Mouse (Mus musculus) layer of hippocampus, adult 2 months (tissue): ENCODE data around the gene Fbxo11. TPM values are rescaled to one million over a fixed set of nuclear protein-coding genes. Genes with fewer than 3 reads are reported as not detected.

Experiments
- DNase-seq, 2 experiments: peaks; one replicate each; pipeline ENCODE4 v3.0.0; 2022; ENCODE audit warnings: low spot score in 2 of 2
- H3K27ac ChIP-seq: fragments of 200-600 bp; 2 replicates; pipeline ENCODE4 v1.8.1; 2022
- H3K4me3 ChIP-seq: fragments of 200-600 bp; 2 replicates; pipeline ENCODE4 v1.8.1; 2022; ENCODE audit warnings: mild to moderate bottlenecking
- CTCF ChIP-seq: fragments of 200-600 bp; conservative IDR thresholded peaks from 2 replicates; pipeline ENCODE4 v1.8.1; 2022; ENCODE audit warnings: antibody characterized with exemption, mild to moderate bottlenecking, moderate library complexity
- total RNA-seq, 2 experiments: library from RNA; stranded (reverse); gene quantifications; 2 replicates each; pipeline ENCODE4 v1.2.3; 2021

Gene Fbxo11
- total RNA-seq, 2 experiments from 2014 or later, result 119 to 121 TPM

GRCm38 (mm10) chr17:88063980-88064346 lies 1.1 kb downstream of the Fbxo11 start:
- TF ChIP-seq CTCF, result no peak
- peak overlapping the region; percentile 98 for H3K27ac ChIP-seq
- DNase-seq, result peak; percentile 43 to 66
- H3K4me3 ChIP-seq, result peak overlapping the region; percentile 69

GRCm38 (mm10) chr17:88062860-88063580 lies 2.1 kb downstream of the Fbxo11 start:
- Histone ChIP-seq H3K27ac (peak overlapping the region; percentile 24; the same call in 1 of the 2 replicates), H3K4me3 (peak overlapping the region; percentile 69)
- DNase-seq, result no peak
- TF ChIP-seq CTCF, result no peak

GRCm38 (mm10) chr17:88061942-88062341 lies 3.1 kb downstream of the Fbxo11 start:
- DNase-seq, result no peak
- TF ChIP-seq CTCF, result no peak
- Histone ChIP-seq H3K27ac (no peak overlapping the region), H3K4me3 (no peak overlapping the region)

GRCm38 (mm10) chr17:88058280-88058679 lies 6.8 kb downstream of the Fbxo11 start:
- H3K27ac ChIP-seq, result no peak overlapping the region
- no peak overlapping the region for H3K4me3 ChIP-seq
- DNase-seq, result no peak
- TF ChIP-seq CTCF, result no peak

GRCm38 (mm10) chr17:88057846-88058245 lies 7.2 kb downstream of the Fbxo11 start:
- no peak for DNase-seq
- TF ChIP-seq CTCF, result no peak
- Histone ChIP-seq H3K27ac (no peak overlapping the region), H3K4me3 (no peak overlapping the region)

GRCm38 (mm10) chr17:88051679-88052078 lies 13.4 kb downstream of the Fbxo11 start:
- no peak for TF ChIP-seq CTCF
- Histone ChIP-seq H3K27ac (no peak overlapping the region), H3K4me3 (no peak overlapping the region)
- DNase-seq, result no peak

GRCm38 (mm10) chr17:88050892-88051291 lies 14.2 kb downstream of the Fbxo11 start:
- DNase-seq, result no peak
- Histone ChIP-seq H3K27ac (no peak overlapping the region), H3K4me3 (no peak overlapping the region)
- TF ChIP-seq CTCF, result no peak

- TF ChIP-seq CTCF, result no peak
- H3K4me3 ChIP-seq, result no peak overlapping the region
- no peak overlapping the region for H3K27ac ChIP-seq
- DNase-seq, result no peak
Observed at GRCm38 (mm10) chr17:88050318-88050717, 14.8 kb downstream of the Fbxo11 start.

GRCm38 (mm10) chr17:88042099-88043086 lies 22.7 kb downstream of the Fbxo11 start:
- no peak for DNase-seq
- Histone ChIP-seq H3K4me3 (no peak overlapping the region), H3K27ac (no peak overlapping the region)
- TF ChIP-seq CTCF, result no peak

- DNase-seq, result no peak
- Histone ChIP-seq H3K4me3 (no peak overlapping the region), H3K27ac (no peak overlapping the region)
- TF ChIP-seq CTCF, result no peak
Observed at GRCm38 (mm10) chr17:88040810-88041209, 24.3 kb downstream of the Fbxo11 start.

GRCm38 (mm10) chr17:88034418-88034817 lies 30.7 kb downstream of the Fbxo11 start:
- no peak overlapping the region for H3K4me3 ChIP-seq
- no peak for TF ChIP-seq CTCF
- no peak for DNase-seq

GRCm38 (mm10) chr17:88031755-88032154 lies 33.3 kb downstream of the Fbxo11 start:
- TF ChIP-seq CTCF, result no peak
- H3K27ac ChIP-seq, result no peak overlapping the region
- no peak for DNase-seq
- H3K4me3 ChIP-seq, result no peak overlapping the region

More at GRCm38 (mm10) chr17:88034418-88034817, 30.7 kb downstream of the Fbxo11 start:
- no peak overlapping the region for H3K27ac ChIP-seq
